Mouse (Mus musculus) megakaryocyte-erythroid progenitor cell, adult 5 weeks (primary cell): ENCODE data around the gene 4931406P16Rik. TPM values are rescaled to one million over a fixed set of nuclear protein-coding genes. Genes with fewer than 3 reads are reported as not detected.

Experiments
- polyA plus RNA-seq: library from polyadenylated mRNA; stranded (reverse); fragments of >175 nt; gene quantifications from 2 replicates; pipeline ENCODE4 v1.2.3, GENCODE M21; 2012

Gene 4931406P16Rik
- polyA plus RNA-seq: 14.7 and 16.1 TPM in 2 replicates

GRCm38 (mm10) chr7:34313443-34313875 lies at the start of gene 4931406P16Rik:
Gene 4931406P16Rik (minus strand): TSS chr7:34313551.

GRCm38 (mm10) chr7:34250738-34251137 lies 62.6 kb downstream of the 4931406P16Rik start, which contains the start of gene Gm6096:
Gene Gm6096 (plus strand): TSS chr7:34251038.

GRCm38 (mm10) chr7:34230116-34230515 lies 83.2 kb downstream of the 4931406P16Rik start, which contains the start of gene Gpi1:
Gene Gpi1 (minus strand): TSS chr7:34230336.

GRCm38 (mm10) chr7:34196132-34197128 lies 116.9 kb downstream of the 4931406P16Rik start, which contains the start of gene Pdcd2l:
Gene Pdcd2l (minus strand): TSS chr7:34196661.

Other genes with a start within 250 kb of the 4931406P16Rik start
- gene Scgb1b30, start 218.1 kb downstream of the 4931406P16Rik start, polyA plus RNA-seq: not detected in 2 replicates
- gene Wtip, start 180.3 kb downstream of the 4931406P16Rik start, polyA plus RNA-seq: 0.64 and 0.73 TPM in 2 replicates
- gene Uba2, start 144.0 kb downstream of the 4931406P16Rik start, polyA plus RNA-seq: 19.0 and 23.6 TPM in 2 replicates
- 3.6 and 5.7 TPM in 2 replicates for gene Pdcd2l, start 116.9 kb downstream of the 4931406P16Rik start, polyA plus RNA-seq
- gene Gpi1, start 83.2 kb downstream of the 4931406P16Rik start, polyA plus RNA-seq: 2,929 and 3,365 TPM in 2 replicates
- not detected in 2 replicates for gene Gm6096, start 62.5 kb downstream of the 4931406P16Rik start, polyA plus RNA-seq
- 30.2 and 36.5 TPM in 2 replicates for gene Lsm14a, start 79.8 kb upstream of the 4931406P16Rik start, polyA plus RNA-seq